Mouse (Mus musculus) MN1 (cell line): ENCODE measurements around the gene Nav2.

Source experiments
- DNase-seq: peaks from one replicate; pipeline ENCODE4 v3.0.0-alpha.2; 2016; ENCODE audit warnings: low spot score

Nav2 gene

DNA sequence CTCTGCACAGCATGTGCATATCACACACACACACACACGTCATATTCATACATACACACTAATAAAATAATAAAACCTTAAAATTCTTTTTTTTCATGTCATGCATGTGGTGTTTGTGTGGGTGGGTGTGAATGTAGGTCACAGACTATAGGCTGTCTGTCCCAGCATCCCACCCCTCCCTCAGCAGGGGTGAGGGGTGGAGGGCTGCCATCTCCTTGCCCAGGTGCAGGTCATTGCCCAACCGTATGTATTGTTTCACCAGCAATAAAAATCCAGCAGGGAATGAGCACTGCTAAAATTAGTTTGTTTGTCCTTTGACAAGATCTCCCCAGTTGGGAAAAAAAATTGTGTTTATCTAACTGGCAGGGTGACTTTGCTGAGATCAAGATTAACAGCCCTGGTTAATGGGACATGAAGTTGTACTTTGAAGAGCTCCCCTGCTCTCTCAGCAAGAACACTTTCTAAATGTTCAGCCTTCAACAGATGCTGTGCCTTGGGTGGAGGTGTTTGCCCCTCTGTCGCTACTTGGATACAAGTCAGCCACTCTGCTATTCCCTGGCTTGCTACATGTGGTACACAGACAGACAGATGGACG lies 580.1 kb downstream of the Nav2 start:
- no peak for DNase-seq

DNA sequence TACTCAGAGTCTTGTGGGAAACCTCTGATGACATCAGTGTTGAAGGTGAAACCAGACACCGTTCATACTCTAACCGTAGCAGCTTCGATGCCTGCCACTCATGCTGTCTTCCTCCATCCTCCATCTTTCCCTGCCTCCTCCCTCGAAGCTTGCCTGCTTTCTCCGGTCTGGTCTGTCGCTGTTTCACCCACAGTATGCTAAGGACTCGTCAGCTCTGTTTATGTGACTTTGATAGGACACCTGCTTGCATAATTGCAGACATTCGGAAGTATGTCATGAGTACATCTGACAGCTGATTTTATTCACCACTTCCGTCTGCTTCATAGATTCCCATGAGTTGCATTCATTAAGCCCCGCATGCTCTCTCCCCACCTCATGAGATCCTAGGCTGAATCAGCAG lies 582.3 kb downstream of the Nav2 start:
- no peak for DNase-seq

DNA sequence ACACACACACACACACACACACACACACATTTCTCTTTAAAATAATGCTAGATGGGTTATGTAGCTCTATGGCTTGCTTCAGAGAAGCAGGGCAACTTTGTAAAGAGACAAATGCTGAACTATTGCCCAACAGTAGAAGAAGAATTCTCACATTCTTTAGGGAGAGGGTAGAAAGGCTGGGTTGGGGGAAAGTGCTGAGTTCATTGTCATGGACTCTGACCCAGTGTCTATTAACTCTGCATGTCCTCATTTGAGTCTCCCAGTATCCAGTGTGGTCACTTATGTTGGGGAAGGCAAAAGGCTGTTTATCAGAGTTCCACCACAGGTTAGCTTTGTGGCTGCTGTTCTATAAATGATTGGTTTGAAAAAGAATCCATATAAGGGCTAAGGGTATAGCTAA lies 584.1 kb downstream of the Nav2 start:
- no peak for DNase-seq

DNA sequence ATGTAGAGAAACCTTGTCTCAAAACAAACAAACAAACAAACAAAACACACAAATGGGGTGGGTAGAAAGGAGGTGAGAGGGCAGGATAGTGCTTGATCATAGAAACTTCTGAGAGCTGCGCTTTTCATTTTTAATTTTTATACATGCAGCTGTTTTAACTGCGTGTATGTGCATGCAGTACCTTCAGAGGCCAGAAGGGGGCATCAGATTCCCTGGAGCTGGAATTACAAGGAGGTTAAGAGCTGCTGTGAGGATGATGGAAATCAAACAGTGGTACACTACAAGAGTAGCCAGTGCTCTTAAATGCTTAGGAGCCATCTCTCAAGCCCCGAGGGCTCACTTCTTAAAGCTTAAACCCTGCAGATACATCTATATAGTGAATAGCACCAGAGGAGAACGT lies 584.7 kb downstream of the Nav2 start:
- no peak for DNase-seq

DNA sequence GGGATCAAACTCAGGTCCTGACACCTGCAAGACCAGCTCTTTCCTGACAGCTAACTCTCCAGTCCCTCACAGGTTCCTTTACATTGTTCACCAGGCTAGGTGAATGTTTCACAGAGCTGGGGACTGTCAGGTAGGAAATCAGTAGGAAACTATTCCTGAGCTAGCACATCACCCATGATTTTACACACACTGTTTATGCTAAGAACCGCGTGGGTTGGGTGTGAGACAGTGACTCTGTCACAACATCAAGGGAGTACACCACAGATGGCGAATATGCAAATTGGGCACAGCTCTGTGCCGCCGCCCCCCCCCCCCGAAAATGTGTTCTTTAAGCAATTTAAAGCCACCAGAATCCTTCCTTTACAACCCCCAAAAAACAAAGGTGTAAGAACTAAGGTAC lies 586.1 kb downstream of the Nav2 start:
- DNase-seq, result no peak

DNA sequence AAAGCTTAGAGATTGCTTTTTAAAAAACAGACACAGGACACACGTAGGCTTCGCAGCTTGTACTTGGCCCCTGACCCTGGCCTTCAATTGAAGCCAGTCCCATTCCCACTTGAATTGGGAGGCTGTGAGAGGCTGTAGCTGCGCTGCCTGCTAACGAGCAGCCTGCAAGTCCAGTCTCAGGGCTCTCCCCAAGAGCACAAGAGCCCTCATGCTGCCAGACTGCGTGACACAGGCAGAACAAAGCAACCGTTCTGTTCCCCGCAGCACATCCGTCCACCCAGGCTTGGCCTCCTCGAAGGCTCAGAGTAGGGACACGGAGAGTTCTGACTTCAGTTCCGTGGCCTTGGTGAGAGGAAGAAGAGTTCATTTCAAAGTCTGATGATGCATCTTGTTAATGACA lies 587.6 kb downstream of the Nav2 start:
- DNase-seq, result no peak

DNA sequence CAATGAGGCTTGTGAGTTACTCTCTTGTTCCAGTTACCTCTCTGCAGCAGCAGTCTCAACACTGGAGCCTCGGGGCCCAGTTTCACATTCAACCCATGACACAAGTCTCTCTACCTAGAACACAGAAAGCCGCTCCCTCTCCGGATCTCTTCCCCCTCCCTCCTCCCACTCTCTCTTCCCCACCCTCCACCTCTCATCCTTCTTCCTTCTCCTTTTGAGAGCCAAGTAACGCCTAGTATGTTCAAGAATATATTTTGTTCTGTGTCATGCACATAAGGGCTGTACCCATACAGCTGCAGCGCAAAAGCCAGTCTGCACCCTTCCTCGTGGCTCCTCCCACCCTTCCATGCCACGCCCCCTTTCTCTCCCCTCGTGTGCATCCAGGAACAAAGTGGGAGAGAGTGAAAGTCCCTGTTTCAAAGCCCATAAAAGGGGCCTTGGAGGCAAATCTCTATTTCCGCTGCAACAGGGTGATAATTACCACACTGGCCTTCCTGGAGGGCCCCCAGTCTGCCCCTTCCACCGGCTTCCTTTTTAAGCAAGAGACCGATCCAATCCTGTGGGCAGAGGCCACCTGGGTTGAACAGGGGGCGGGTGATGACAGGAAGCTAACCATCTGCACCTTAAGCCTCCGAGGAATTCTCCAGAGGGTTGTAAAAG lies 588.4 kb downstream of the Nav2 start:
- no peak for DNase-seq

DNA sequence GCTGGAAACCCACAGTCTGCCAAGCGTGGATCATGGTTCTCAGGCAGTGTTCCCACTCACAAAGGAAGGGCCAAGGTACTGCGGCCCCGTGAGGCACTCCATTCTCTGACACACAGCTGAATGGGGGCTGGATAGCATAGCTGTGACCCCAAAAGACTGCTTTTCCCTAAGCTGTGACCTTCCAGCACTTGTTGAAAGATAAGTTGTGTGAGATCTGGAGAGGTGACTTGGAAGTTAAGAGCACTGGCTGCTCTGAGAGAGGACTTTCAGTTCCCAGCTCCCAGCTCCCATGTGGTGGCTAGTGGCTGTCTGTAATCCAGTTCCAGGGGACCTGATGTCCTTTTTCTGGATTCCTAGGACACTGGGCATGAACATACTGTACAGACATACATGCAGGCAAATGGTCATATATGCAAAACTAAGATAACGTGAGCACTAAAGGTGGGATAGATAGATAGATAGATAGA lies 588.9 kb downstream of the Nav2 start:
- DNase-seq, result no peak

DNA sequence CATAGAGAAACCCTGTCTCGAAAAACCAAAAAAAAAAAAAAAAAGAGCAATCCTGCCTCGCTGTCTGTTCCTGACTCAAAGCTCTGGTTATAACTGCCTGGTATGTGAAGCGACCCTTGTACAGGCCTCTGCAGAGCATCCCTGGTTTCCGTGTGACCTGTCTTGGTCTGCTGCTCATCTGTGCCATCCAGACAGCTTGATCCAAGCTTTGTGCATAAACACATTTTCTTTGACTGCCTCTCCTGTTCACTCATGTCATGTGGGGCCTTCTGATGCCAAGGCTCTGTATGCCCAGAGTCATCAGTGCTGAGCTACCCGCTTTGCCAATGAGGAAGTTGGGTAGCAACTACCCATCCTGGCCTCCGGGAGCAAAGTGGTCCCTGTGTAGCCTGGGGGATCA lies 591.1 kb downstream of the Nav2 start:
- no peak for DNase-seq

DNA sequence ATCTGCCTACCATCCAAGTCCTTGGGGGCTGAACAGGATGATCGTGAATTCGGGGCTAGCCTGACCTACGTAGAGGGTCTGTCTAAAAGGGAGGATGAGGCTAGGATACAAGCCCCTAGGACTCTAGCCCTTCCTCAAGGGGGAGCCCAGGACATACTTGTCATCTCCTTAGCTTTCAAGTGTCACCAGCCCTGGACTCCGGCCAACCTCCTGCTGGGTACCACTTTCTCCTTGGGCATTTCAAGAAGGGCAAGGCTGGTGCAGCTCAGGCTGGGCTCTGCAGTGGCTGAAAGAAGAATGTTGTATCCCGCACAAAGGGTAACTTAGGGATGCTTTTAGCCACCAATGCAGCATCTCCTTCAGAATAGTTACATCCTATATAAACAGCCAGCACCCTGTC lies 592.4 kb downstream of the Nav2 start:
- DNase-seq, result no peak

DNA sequence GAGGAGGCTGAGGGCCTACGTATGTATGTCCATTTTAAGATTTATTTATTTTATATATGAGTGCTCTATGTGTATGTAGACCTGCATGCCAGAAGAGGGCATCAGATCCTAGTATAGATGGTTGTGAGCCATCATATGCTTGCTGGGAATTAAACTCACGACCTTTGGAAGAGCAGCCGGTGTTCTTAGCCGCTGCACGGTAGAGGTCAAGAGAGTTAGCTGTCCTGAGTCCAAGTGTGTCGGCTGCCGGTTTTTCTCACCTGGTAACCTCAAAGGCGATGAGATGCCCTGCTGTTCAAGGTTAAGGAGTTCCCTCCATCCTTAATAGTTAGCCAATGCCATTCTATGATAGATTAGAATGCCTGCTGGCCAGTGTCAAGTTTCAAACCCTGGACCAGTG lies 594.9 kb downstream of the Nav2 start:
- no peak for DNase-seq

DNA sequence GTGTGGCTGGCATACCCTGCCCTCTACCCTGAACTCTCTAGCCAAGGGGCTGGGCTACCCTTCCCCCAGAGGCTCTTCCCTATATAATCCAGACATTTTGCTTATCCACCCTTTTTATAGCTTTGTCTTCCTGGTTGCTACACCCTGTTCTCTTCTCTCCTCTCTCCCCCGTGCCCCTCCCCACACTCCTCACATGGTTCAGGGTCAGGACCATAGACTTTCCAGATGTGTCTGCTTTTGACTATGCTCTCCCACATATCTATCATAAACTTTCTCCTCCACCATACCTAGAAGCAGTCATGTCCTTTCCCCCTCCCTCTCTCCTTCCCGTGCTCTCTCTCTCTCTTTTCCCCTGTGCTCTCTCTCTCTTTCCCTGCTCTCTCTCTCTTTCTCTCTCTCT lies 595.4 kb downstream of the Nav2 start:
- DNase-seq, result no peak

DNA sequence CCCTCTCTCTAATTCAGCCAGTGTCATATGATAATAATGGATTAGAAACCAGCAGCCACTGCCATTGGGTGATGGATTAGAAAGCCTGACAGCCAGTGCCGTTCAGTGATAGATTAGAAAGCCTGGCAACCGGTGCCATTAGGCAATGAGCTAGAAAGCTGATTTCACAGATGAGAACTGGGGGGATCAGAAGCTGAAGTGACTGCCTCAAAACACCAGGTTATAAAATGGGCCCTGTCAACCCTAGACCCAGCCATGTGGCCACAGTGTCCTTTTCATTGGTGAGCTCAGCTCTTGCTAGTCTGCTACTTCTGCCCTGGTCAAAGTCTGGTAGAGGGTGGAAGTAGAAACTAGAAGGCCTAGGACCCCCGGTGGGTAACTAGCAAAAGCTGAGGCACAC lies 595.8 kb downstream of the Nav2 start:
- no peak for DNase-seq

DNA sequence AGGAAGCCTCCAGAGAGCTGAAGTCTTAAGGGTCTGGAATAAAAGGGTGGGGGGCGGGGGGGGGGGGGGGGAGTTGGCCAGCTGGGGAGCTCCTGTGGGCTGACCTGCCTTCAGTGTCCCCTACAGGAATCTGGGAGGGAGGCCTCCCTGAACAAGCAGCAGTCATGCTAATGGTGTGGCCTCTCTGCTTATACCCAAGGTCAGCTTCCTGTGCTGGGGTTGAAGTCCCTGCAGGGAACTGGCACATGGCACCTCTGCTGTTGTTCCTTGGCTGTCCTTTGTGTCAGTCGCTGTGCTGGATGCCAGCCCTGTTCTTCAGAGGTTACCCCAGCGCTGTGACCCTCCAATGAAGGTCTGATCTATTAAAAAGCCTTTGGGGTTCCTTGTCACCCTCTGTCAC lies 596.5 kb downstream of the Nav2 start:
- no peak for DNase-seq

DNA sequence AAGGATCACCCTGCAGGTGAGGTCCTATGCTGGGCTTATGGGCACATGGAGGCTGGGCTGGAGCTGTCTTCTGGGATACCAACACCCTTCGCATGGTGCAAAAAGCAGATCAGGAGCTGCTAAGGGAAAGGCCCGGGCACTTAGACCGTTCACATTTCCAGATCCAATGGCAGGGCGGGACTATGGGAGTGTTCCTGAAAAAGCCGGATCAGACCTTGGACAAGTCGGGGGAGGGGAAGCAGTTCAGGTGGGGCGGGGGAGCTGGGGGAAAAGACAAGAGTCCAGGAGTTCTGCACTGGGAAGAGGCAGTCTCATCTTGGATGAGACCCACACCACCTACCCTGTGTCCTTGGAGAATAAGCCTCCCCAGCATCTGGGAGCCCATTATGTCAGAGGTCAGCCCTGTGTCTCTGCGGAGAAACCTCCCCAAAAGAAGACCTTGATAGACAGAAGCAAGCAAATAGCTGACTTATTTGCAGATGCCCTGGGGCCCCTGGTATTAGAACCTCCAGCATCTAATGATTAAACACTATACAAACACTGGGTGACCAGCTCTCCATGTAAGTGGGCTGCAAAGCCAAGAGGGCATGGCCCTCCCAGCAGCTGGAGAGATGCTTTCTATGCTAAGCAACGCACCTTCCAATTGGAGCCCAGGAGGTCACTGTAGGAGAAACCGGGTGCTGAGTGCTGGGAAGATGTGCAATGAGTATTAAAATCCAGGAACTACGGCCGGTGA lies 597.7 kb downstream of the Nav2 start:
- no peak for DNase-seq

DNA sequence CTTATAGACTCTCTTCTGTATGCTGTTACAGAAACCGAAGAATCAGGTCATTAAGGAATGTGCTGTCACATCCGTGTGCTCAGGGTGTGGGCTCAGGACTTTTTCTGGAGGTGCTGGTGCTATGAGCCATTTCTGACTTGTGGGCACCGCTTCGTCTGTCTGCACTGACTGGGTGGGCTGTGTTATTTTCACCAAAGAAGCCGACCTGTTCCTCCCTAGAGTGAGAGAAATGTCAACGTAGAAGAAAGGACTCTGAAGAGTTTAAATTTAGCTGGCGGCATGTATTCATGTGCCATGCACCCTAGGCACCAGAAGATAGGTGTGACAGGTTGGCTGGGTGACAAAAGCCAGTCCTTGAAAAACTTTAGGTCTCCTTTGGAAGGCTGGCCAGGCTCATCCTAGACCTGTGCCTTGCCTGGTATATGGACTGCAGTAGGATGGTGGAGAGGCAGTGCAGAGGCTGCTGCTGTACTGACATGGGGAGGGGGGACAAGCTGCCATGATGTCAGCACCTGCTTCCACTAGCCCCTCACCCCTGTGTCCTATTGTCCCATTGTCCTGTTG lies 599.5 kb downstream of the Nav2 start:
- DNase-seq, result no peak

DNA sequence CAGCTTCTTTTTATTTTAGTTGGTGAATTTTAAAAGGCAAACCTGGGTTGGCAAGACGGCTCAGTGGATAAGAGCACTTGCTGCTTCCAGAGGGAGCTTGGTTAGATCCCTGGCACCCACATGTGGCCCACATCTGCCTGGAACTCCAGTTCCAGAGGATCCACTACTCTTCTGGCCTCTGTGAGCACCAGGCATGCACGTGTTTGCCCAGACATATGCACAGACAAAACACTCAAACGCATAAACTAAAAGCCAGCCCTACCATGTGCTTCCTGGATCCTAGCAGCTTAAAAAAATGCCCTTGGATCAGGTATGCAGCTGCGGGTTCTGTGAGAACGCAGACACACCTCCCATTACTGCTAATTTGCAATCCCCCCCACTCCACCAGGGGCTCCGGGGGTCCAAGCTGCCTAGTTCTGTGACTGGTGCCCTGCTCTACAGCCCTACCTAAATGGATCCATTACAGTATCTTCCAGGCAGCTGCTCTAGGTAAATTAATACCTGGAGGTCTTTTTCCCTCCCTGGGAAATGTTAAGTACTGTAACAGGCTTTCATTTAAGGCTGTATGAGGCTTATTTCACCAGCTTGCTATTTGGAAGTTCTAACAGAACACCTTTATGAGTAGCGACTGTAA lies 603.4 kb downstream of the Nav2 start:
- no peak for DNase-seq

DNA sequence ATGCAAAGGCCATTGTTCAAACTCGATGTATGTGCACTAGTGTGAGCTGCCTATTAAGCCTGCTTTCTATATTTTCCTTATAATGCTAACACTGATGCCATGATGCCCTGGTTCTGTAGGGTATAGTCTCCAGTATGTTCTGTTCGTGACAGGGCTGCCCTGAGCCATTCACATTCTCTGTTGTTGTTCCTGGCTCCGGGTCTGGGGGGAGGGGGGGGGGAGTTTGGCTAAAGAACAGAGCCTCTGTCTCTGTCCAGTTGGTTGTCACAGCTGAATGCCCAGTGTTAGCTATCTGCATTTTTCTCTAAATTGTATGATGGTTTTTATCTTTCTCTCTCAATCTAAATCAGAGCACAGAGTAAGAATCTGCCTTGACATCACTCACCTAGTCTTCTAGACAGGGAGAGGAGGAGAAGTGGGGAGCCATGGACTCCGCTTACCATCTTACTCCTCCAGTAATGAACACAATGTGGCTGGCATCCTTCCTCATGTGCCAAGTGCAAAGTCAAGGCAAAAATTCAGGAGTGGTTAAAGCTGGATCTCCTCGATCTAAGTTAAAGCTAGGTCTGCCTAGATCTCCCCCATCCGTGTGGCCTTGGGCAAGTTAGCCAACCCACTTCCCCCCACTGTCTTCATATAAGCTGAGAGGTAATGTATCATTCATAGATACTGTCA lies 605.4 kb downstream of the Nav2 start:
- DNase-seq, result no peak

DNA sequence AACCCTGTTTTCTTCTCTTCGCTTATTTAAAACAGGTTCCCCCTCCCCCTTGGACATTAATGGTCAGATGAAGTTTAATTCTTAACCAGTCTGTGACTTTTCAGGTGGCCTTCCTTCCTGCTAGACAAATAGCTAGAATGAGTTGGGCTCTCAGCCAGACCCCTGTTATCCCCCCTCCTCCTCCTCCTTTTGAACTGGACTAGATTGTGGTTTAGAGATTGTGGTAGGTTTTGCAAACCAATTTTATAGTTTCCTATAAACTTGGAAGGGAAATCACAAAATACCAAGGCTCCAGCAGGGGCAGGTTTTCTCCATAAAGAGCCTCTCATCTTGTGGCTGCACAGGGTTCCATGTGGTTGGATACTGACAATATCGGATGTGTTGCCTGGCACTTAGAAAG lies 606.5 kb downstream of the Nav2 start:
- no peak for DNase-seq

DNA sequence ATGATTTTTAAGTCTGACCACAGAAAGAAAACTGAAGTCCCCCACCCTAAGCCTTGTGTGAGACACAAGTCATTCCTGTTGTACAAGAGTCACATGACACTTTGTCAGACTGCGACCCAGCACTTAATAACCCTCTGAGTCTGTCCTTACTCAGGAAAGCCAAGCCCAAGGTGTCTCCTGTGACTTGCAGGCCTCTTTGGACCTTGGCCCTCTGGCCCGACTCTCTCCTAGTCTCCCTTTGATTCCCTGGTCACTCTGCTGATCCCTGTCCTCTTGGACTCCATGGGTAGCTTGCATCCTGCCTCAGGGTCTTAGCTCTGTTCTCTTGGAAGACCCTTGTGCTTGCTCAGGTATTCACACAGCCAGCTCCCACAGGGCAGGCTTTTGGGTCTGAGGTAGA lies 612.0 kb downstream of the Nav2 start:
- DNase-seq, result no peak

DNA sequence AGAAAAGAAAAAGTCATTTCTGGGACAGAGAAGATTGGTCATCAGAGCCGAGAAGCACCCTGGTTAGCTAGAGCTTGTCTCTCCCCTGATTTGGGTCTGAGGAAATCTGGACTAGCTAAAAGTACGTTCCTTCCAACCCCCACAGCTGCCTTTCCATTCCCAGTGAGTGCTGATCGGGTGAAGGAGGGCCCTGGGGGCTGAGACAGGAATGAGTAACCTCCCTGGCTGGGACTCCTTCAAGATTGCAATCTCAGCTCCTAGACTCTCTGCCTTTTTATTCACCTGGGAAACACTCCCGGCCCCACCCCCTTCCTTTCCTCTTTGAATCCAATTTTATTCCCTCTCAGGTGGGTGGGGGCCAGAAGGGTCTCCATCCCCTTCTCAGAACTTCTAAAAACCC lies 612.8 kb downstream of the Nav2 start:
- DNase-seq, result no peak

DNA sequence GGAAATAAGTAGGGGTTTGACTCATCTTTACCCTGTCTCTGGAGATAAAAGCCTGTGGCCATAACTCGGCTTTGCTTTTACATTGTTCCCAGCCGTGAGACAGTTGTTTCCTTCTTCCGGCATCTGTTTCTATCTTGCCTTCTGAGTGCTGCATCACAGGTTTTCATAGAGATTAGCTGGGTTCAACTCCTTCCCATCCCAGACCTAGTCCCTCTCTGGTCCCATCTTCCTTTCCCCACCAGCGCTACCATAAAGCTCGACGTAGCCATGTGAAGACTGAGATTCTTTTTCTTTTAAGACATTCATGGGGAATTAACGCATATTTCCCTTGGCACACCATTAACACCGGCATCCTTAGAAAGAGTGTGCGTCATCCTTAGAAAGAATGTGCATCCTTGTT lies 613.5 kb downstream of the Nav2 start:
- DNase-seq, result no peak
